Mouse (Mus musculus): ENCODE data around the gene 4930432M17Rik.

The 4930432M17Rik gene

GRCm38 (mm10) chr3:121672135-121672790 is 1.7 kb downstream of the 4930432M17Rik start:
- no peak for DNase-seq (ENCODE audit: low spot score in 2 of 2)

GRCm38 (mm10) chr3:121678935-121679334 is 8.4 kb downstream of the 4930432M17Rik start:
- no peak for DNase-seq (ENCODE audit: low spot score in 2 of 2)

GRCm38 (mm10) chr3:121679443-121679842 is 8.9 kb downstream of the 4930432M17Rik start:
- DNase-seq (ENCODE audit: low spot score in 2 of 2): no peak

GRCm38 (mm10) chr3:121680187-121680586 is 9.6 kb downstream of the 4930432M17Rik start:
- no peak for DNase-seq (ENCODE audit: low spot score in 2 of 2)

- no peak for DNase-seq (ENCODE audit: low spot score in 2 of 2)
These were observed 12.2 kb downstream of the 4930432M17Rik start for GRCm38 (mm10) chr3:121682439-121683411.

GRCm38 (mm10) chr3:121684552-121684951 is 14.0 kb downstream of the 4930432M17Rik start:
- DNase-seq (ENCODE audit: low spot score in 2 of 2): no peak

GRCm38 (mm10) chr3:121684963-121685362 is 14.4 kb downstream of the 4930432M17Rik start:
- no peak for DNase-seq (ENCODE audit: low spot score in 2 of 2)

- no peak for DNase-seq (ENCODE audit: low spot score in 2 of 2)
These were observed 15.4 kb downstream of the 4930432M17Rik start for GRCm38 (mm10) chr3:121685985-121686384.

- no peak for DNase-seq (ENCODE audit: low spot score in 2 of 2)
These were observed 15.9 kb downstream of the 4930432M17Rik start for GRCm38 (mm10) chr3:121686408-121686911.

- no peak for DNase-seq (ENCODE audit: low spot score in 2 of 2)
These were observed 17.2 kb downstream of the 4930432M17Rik start for GRCm38 (mm10) chr3:121687741-121688140.

- DNase-seq (ENCODE audit: low spot score in 2 of 2): no peak
These were observed 18.5 kb downstream of the 4930432M17Rik start for GRCm38 (mm10) chr3:121689029-121689428.

GRCm38 (mm10) chr3:121689697-121690096 is 19.1 kb downstream of the 4930432M17Rik start:
- DNase-seq (ENCODE audit: low spot score in 2 of 2): no peak

GRCm38 (mm10) chr3:121693001-121693730 is 22.6 kb downstream of the 4930432M17Rik start:
- no peak for DNase-seq (ENCODE audit: low spot score in 2 of 2)

- DNase-seq (ENCODE audit: low spot score in 2 of 2): no peak
These were observed 23.2 kb downstream of the 4930432M17Rik start for GRCm38 (mm10) chr3:121693746-121694145.

- no peak for DNase-seq (ENCODE audit: low spot score in 2 of 2)
These were observed 26.6 kb downstream of the 4930432M17Rik start for GRCm38 (mm10) chr3:121697169-121697568.

GRCm38 (mm10) chr3:121699401-121699800 is 28.8 kb downstream of the 4930432M17Rik start:
- DNase-seq (ENCODE audit: low spot score in 2 of 2): no peak

- DNase-seq (ENCODE audit: low spot score in 2 of 2): no peak
These were observed 29.3 kb downstream of the 4930432M17Rik start for GRCm38 (mm10) chr3:121699849-121700248.

- no peak for DNase-seq (ENCODE audit: low spot score in 2 of 2)
These were observed 29.9 kb downstream of the 4930432M17Rik start for GRCm38 (mm10) chr3:121700364-121700952.

GRCm38 (mm10) chr3:121703155-121703879 is 32.8 kb downstream of the 4930432M17Rik start:
- DNase-seq (ENCODE audit: low spot score in 2 of 2): no peak

GRCm38 (mm10) chr3:121703880-121704243 is 33.3 kb downstream of the 4930432M17Rik start:
- DNase-seq (ENCODE audit: low spot score in 2 of 2): no peak

GRCm38 (mm10) chr3:121706087-121706486 is 35.5 kb downstream of the 4930432M17Rik start:
- DNase-seq (ENCODE audit: low spot score in 2 of 2): no peak

All from urinary bladder, postnatal 4 days (tissue).